Mouse (Mus musculus) heart, postnatal 0 days (tissue): ENCODE measurements around the gene Pold4.

ENCODE experiments used
- CTCF ChIP-seq: IDR thresholded peaks from 2 replicates; pipeline ENCODE4 v1.5.1; 2016; ENCODE audit warnings: antibody characterized with exemption, control low read depth, low read depth
- EP300 ChIP-seq: IDR thresholded peaks from 2 replicates; pipeline ENCODE4 v1.6.1; 2016; ENCODE audit warnings: antibody characterized with exemption, low read depth

DNA sequence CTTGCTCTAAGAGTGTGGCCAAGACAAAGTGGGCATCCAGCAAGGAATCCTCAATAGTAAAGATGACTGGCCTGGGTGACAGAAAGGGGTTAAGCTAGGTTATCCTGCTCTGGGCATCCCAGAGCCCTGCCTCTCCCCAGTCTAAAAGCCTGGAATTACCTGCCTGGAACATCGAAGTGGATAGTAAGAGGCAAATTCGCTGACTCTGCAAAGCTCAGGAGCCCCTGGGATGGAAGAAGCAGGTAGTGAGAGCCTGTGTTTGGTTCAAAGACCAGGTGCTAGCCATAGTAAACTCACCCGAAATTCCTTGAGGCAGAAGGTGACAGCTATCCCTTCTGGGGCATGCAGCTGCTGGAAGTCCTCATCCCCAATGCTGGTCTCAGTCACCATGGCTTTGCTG lies 34.5 kb upstream of the Pold4 start:
- TF ChIP-seq CTCF (no peak), EP300 (no peak)
